Mouse (Mus musculus) MN1 (cell line): ENCODE measurements at regions not wholly inside any gene's neighbourhood (a gene's known extent, or its start where the extent isn't known, plus 50 kb on each side); places are given as distances from the start of the nearest gene placed in this dataset.
"Not testable (repeated sequence)": the region's sequence is repeated elsewhere in the genome, so short reads cannot be mapped to it uniquely, and the experiment has no call there.

Experiments
- DNase-seq: peaks from one replicate; pipeline ENCODE4 v3.0.0-alpha.2; 2016; ENCODE audit warnings: low spot score

DNA sequence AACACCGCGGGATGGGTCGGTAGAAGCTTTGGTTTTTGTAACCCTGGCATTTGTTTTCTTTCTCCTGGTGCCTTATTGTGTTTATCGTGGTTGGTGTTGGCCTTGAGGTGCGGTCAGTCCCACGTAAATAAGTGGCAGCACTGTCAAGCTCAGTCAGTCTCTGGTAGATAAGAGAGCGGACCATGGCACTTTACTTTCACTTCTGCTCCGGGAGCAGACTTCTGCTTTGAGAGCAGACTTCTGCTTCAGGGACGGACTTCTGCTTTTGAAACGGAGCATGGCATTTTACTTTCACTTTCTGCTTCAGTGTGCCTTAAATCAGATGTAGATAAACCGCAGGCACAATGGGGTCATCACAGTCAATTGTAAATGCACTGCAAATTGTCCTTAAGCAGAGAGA, 54.3 kb upstream of the Ccdc66 start:
- DNase-seq = not testable (repeated sequence)

GRCm38 (mm10) chr14:27561974-27562373, 53.7 kb upstream of the Ccdc66 start:
- not testable (repeated sequence) for DNase-seq

DNA sequence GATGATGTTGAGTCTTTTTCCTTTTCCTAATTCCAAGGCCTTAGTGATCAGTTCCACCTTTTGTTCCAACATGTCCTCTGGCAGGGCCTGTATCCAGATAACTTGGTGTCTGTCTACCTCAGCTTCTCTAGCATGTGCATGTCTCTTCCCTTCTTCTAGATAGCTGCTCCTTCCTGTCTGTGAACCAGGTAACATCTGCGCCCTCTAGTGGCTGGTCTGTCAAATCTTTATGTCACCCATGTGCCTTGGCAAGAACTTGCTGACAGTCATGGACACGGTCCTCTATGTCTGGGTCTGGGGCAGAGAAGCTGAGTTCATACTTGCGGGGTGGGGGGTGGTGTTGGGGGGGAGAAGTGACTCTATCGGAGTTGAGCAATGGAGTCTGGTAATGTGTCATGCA, 52.2 kb upstream of the Ccdc66 start:
- DNase-seq = peak; percentile 54

GRCm38 (mm10) chr14:27558794-27559491, 50.7 kb upstream of the Ccdc66 start:
- DNase-seq = no peak
